Mouse (Mus musculus) liver, embryonic 14.5 days (tissue): Measurements from ENCODE around the gene Lbx1. TPM values are rescaled to one million over a fixed set of nuclear protein-coding genes. Genes with fewer than 3 reads are reported as not detected.

ENCODE experiments used
- ATAC-seq: fragments of 200-750 bp; cut with Nextera tagmentation; 2 replicates; pipeline ENCODE4 v1.8.0; 2017; ENCODE audit warnings: moderate number of reproducible peaks, mild to moderate bottlenecking, moderate library complexity; ENCODE audit not compliant: insufficient read depth
- DNase-seq, 3 experiments: peaks; one replicate each; pipeline ENCODE4 v3.0.0-alpha.2; 2012 to 2013; ENCODE audit warnings: low read depth in 3 of 3, low spot score in 3 of 3
- H3K27ac ChIP-seq: fragments of 300-500 bp; sonication (generic); 2 replicates; pipeline ENCODE4 v1.5.1; 2014; ENCODE audit warnings: moderate library complexity, mild to moderate bottlenecking, control low read depth, inconsistent platforms
- H3K27me3 ChIP-seq: fragments of 300-500 bp; sonication (generic); 2 replicates; pipeline ENCODE4 v1.6.1; 2014; ENCODE audit warnings: mild to moderate bottlenecking, low read length, moderate library complexity; ENCODE audit not compliant: control insufficient read depth, insufficient read depth
- H3K36me3 ChIP-seq: fragments of 300-500 bp; sonication (generic); replicated peaks from 2 replicates; pipeline ENCODE4 v1.6.1; 2014; ENCODE audit warnings: low read depth; ENCODE audit not compliant: control insufficient read depth, insufficient read depth
- H3K4me1 ChIP-seq, 2 experiments: fragments of 200-500 bp in 1 of 2; fragments of 300-500 bp in 1 of 2; sonication (generic) in 1 of 2; replicated peaks; 2 replicates each; pipeline ENCODE4 v1.6.1; 2012 to 2014; ENCODE audit warnings: antibody characterized with exemption in 1 of 2, inconsistent platforms in 1 of 2, low read length in 1 of 2; ENCODE audit not compliant: control insufficient read depth in 2 of 2, insufficient read depth in 2 of 2
- H3K4me2 ChIP-seq: fragments of 300-500 bp; sonication (generic); 2 replicates; pipeline ENCODE4 v1.6.1; 2014; ENCODE audit warnings: low read depth, mild to moderate bottlenecking, control low read depth, moderate library complexity
- H3K4me3 ChIP-seq, 2 experiments: fragments of 200-500 bp in 1 of 2; fragments of 300-500 bp in 1 of 2; sonication (generic) in 1 of 2; 2 replicates each; pipeline ENCODE4 v1.5.1; 2012 to 2014; ENCODE audit warnings: low read depth in 2 of 2, low read length in 2 of 2, mild to moderate bottlenecking in 2 of 2, control low read depth in 1 of 2, inconsistent platforms in 1 of 2, moderate library complexity in 1 of 2; ENCODE audit not compliant: insufficient read depth in 1 of 2
- H3K9ac ChIP-seq: fragments of 300-500 bp; sonication (generic); replicated peaks from 2 replicates; pipeline ENCODE4 v1.6.1; 2014; ENCODE audit warnings: mild to moderate bottlenecking, control low read depth, moderate library complexity
- H3K9me3 ChIP-seq: fragments of 300-500 bp; sonication (generic); 2 replicates; pipeline ENCODE4 v1.6.1; 2016; ENCODE audit warnings: low read length, mixed read lengths; ENCODE audit not compliant: control insufficient read depth
- CTCF ChIP-seq: IDR thresholded peaks from 2 replicates; pipeline ENCODE4 v1.5.1; 2016; ENCODE audit warnings: antibody characterized with exemption, low read depth, control low read depth
- EP300 ChIP-seq: IDR thresholded peaks from 2 replicates; pipeline ENCODE4 v1.6.1; 2016; ENCODE audit warnings: antibody characterized with exemption, low read depth
- WGBS: fragments of 180-500 bp; shearing (Covaris S2); extraction: QIAGEN DNeasy Blood & Tissue Kit; methylation state at CpG from one replicate; pipeline ENCODE4 v1.1.7; 2014; ENCODE audit not compliant: insufficient replicate concordance; 5-methylcytosine and 5-hydroxymethylcytosine counted together
- polyA plus RNA-seq, 2 experiments: library from polyadenylated mRNA; depleted of rRNA in 1 of 2; stranded (reverse) in 1 of 2; unstranded in 1 of 2; fragments of >200 nt; fragmentation: Nextera tagmentation in 1 of 2; extraction: Ambion mirVana in 1 of 2; gene quantifications; 2 replicates each; pipeline versions ENCODE4 v1.2.1 to v1.2.3; 2012 to 2014

The Lbx1 gene
- polyA plus RNA-seq, 2 experiments = not detected

GRCm38 (mm10) chr19:45207662-45208437 lies 27.8 kb downstream of the Lbx1 start:
- Histone ChIP-seq H3K27me3 (peaks cover 5% of the 10 kb centered on the region), H3K4me3 (peak overlapping the region in 1 of 2 experiments; percentile 1; a peak in 1 of 4 replicates), H3K9ac (no peak overlapping the region), H3K9me3 (no peaks in the 10 kb centered on the region), H3K27ac (no peak overlapping the region), H3K36me3 (no peaks in the 10 kb centered on the region), H3K4me1 (no peaks in the 10 kb centered on the region), H3K4me2 (peak overlapping the region; percentile 38)
- no peak for TF ChIP-seq CTCF
- TF ChIP-seq EP300 = no peak
- DNase-seq (no peak), ATAC-seq (no peak)
- 7% methylated on average over 19 of the region's 19 CpGs for WGBS

- Histone ChIP-seq H3K27me3 (peaks cover 5% of the 10 kb centered on the region), H3K4me1 (no peaks in the 10 kb centered on the region), H3K4me2 (no peak overlapping the region), H3K9me3 (no peaks in the 10 kb centered on the region), H3K36me3 (no peaks in the 10 kb centered on the region), H3K27ac (no peak overlapping the region), H3K9ac (no peak overlapping the region), H3K4me3 (no peak overlapping the region)
- WGBS = 72% methylated on average over 15 of the region's 15 CpGs
- no peak for ATAC-seq
- no peak for DNase-seq
- TF ChIP-seq CTCF = no peak
- no peak for TF ChIP-seq EP300
These were observed 28.5 kb downstream of the Lbx1 start for GRCm38 (mm10) chr19:45207153-45207552.

GRCm38 (mm10) chr19:45205311-45206105 lies 30.1 kb downstream of the Lbx1 start:
- no peak for DNase-seq
- H3K36me3 ChIP-seq = no peaks in the 10 kb centered on the region
- no peak for ATAC-seq
- no peak overlapping the region for H3K27ac ChIP-seq
- WGBS = 53% methylated on average over 3 of the region's 3 CpGs
- H3K9ac ChIP-seq = no peak overlapping the region
- TF ChIP-seq CTCF (no peak), EP300 (no peak)
- no peaks in the 10 kb centered on the region for H3K4me1 ChIP-seq
- H3K4me3 ChIP-seq = no peak overlapping the region
- H3K4me2 ChIP-seq = no peak overlapping the region
- H3K27me3 ChIP-seq = peaks cover 5% of the 10 kb centered on the region
- no peaks in the 10 kb centered on the region for H3K9me3 ChIP-seq

GRCm38 (mm10) chr19:45196967-45197366 lies 38.6 kb downstream of the Lbx1 start:
- TF ChIP-seq CTCF (no peak), EP300 (no peak)
- no peaks in the 10 kb centered on the region; the same call in 1 of the 2 replicates for H3K9me3 ChIP-seq
- H3K27me3 ChIP-seq = no peaks in the 10 kb centered on the region
- DNase-seq (no peak), ATAC-seq (no peak)
- no peaks in the 10 kb centered on the region for H3K4me1 ChIP-seq
- WGBS = 71% methylated on average over 8 of the region's 8 CpGs
- H3K4me2 ChIP-seq = no peak overlapping the region
- H3K36me3 ChIP-seq = no peaks in the 10 kb centered on the region
- no peak overlapping the region for H3K4me3 ChIP-seq
- H3K9ac ChIP-seq = no peak overlapping the region
- H3K27ac ChIP-seq = no peak overlapping the region

GRCm38 (mm10) chr19:45194651-45195050 lies 41.0 kb downstream of the Lbx1 start:
- no peaks in the 10 kb centered on the region for H3K4me1 ChIP-seq
- ATAC-seq (no peak), DNase-seq (no peak)
- 33% methylated on average over 4 of the region's 4 CpGs for WGBS
- TF ChIP-seq CTCF = no peak
- TF ChIP-seq EP300 = no peak
- no peak overlapping the region for H3K4me3 ChIP-seq
- no peaks in the 10 kb centered on the region for H3K27me3 ChIP-seq
- no peak overlapping the region for H3K9ac ChIP-seq
- no peak overlapping the region for H3K27ac ChIP-seq
- H3K4me2 ChIP-seq = no peak overlapping the region
- no peaks in the 10 kb centered on the region for H3K36me3 ChIP-seq
- no peaks in the 10 kb centered on the region; the same call in 1 of the 2 replicates for H3K9me3 ChIP-seq

Other genes starting within 250 kb of the Lbx1 start
- 24.9 and 32.5 TPM in 2 replicates for gene Sema4g, start 246.7 kb downstream of the Lbx1 start, polyA plus RNA-seq (2012; rRNA removed)
- gene Sema4g, start 246.7 kb downstream of the Lbx1 start, polyA plus RNA-seq (2014; fragmentation: Nextera tagmentation; extraction: Ambion mirVana) = 2.6 and 3.3 TPM in 2 replicates
- gene Twnk, start 230.1 kb downstream of the Lbx1 start, polyA plus RNA-seq (2012; rRNA removed) = 6.0 and 8.0 TPM in 2 replicates
- 4.3 TPM in 2 replicates for gene Twnk, start 230.1 kb downstream of the Lbx1 start, polyA plus RNA-seq (2014; fragmentation: Nextera tagmentation; extraction: Ambion mirVana)
- gene Mrpl43, start 229.4 kb downstream of the Lbx1 start, polyA plus RNA-seq (2012; rRNA removed) = 28.9 and 30.5 TPM in 2 replicates
- 19.6 and 20.5 TPM in 2 replicates for gene Mrpl43, start 229.4 kb downstream of the Lbx1 start, polyA plus RNA-seq (2014; fragmentation: Nextera tagmentation; extraction: Ambion mirVana)
- gene Lzts2, start 221.4 kb downstream of the Lbx1 start, polyA plus RNA-seq (2012; rRNA removed) = 4.8 and 6.2 TPM in 2 replicates
- gene Lzts2, start 221.4 kb downstream of the Lbx1 start, polyA plus RNA-seq (2014; fragmentation: Nextera tagmentation; extraction: Ambion mirVana) = 3.7 and 6.0 TPM in 2 replicates
- 0.02 and 0.03 TPM in 2 replicates for gene Pdzd7, start 190.1 kb downstream of the Lbx1 start, polyA plus RNA-seq (2012; rRNA removed)
- gene Pdzd7, start 190.1 kb downstream of the Lbx1 start, polyA plus RNA-seq (2014; fragmentation: Nextera tagmentation; extraction: Ambion mirVana) = not detected in 2 replicates
- gene Sfxn3, start 188.3 kb downstream of the Lbx1 start, polyA plus RNA-seq (2012; rRNA removed) = 2.4 TPM in 2 replicates
- 1.8 and 2.5 TPM in 2 replicates for gene Sfxn3, start 188.3 kb downstream of the Lbx1 start, polyA plus RNA-seq (2014; fragmentation: Nextera tagmentation; extraction: Ambion mirVana)
- 0.15 and 0.22 TPM in 2 replicates for gene Kazald1, start 160.6 kb downstream of the Lbx1 start, polyA plus RNA-seq (2012; rRNA removed)
- 0.13 and 0.29 TPM in 2 replicates for gene Kazald1, start 160.6 kb downstream of the Lbx1 start, polyA plus RNA-seq (2014; fragmentation: Nextera tagmentation; extraction: Ambion mirVana)
- 0.01 TPM in 1 of 2 replicates, not detected in the other for gene Tlx1, start 85.1 kb downstream of the Lbx1 start, polyA plus RNA-seq (2012; rRNA removed)
- not detected in 2 replicates for gene Tlx1, start 85.1 kb downstream of the Lbx1 start, polyA plus RNA-seq (2014; fragmentation: Nextera tagmentation; extraction: Ambion mirVana)
- gene Btrc, start 127.9 kb upstream of the Lbx1 start, polyA plus RNA-seq (2012; rRNA removed) = 21.0 and 27.6 TPM in 2 replicates
- 40.3 and 46.7 TPM in 2 replicates for gene Btrc, start 127.9 kb upstream of the Lbx1 start, polyA plus RNA-seq (2014; fragmentation: Nextera tagmentation; extraction: Ambion mirVana)